Mouse (Mus musculus): Measurements from ENCODE around the gene Cyp4a12a. TPM values are rescaled to one million over a fixed set of nuclear protein-coding genes. Genes with fewer than 3 reads are reported as not detected.
"Not testable (repeated sequence)": the region's sequence is repeated elsewhere in the genome, so short reads cannot be mapped to it uniquely, and the experiment has no call there.

Cyp4a12a gene
- polyA plus RNA-seq (2015; fragmentation: Nextera tagmentation; extraction: Ambion mirVana): not detected in 2 replicates

- not testable (repeated sequence) for H3K27me3 ChIP-seq (replicated peaks); H3K4me1 ChIP-seq; H3K4me2 ChIP-seq; H3K4me3 ChIP-seq (replicated peaks); H3K27ac ChIP-seq; H3K9me3 ChIP-seq; ATAC-seq (ENCODE audit: insufficient read depth, low FRiP score, low read depth); H3K36me3 ChIP-seq; H3K9ac ChIP-seq
Measured at GRCm38 (mm10) chr4:115298746-115299145, at the start of gene Cyp4a12a. Gene Cyp4a12a, plus strand, starts transcription at chr4:115299046.

DNA sequence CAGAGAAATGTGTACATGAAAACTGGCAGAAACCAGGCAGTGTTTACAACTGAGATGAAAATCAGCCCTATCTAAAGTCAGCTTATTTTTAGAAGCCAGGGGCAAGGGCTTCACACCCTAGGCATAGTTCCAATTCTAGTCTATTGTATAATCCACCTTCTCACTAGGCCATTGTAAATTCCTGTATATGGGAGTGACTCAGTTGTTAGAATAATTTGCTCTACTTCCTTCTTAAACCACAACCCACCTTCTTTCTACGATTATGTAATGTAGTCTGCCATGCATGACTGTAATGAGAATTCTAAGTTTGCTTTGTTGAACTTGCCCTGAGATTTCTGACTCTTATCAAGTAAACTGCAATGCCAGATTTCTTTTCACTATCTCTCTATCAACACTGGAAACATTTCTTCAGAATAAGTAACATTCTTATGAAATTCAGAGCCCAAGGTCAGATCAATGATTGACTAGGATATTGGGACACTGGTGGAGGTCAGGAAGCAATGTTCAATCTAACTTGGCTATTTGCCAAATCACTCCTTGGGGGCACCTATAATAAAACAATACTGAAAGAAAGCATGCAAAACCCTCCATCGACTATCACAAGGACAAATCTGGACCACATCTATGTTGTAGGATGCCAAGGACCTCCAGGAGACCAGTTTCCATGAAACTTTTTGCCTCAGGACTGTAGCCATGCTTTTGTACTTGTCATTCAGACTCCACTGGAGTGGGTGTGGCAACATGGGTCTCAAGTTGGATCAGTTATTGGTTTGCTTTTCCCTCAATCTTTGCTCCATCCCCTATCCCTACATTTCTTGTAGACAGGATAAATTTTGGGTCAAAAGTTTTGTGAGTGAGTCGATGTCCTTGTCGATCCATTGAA lies 33.9 kb upstream of the Cyp4a12a start:
- not testable (repeated sequence) for H3K27me3 ChIP-seq (replicated peaks); H3K4me2 ChIP-seq; H3K4me3 ChIP-seq (replicated peaks); H3K27ac ChIP-seq; ATAC-seq (ENCODE audit: insufficient read depth, low FRiP score, low read depth); H3K9me3 ChIP-seq; H3K9ac ChIP-seq; H3K36me3 ChIP-seq; H3K4me1 ChIP-seq
- 79% methylated on average over 3 of the region's 4 CpGs for WGBS

DNA sequence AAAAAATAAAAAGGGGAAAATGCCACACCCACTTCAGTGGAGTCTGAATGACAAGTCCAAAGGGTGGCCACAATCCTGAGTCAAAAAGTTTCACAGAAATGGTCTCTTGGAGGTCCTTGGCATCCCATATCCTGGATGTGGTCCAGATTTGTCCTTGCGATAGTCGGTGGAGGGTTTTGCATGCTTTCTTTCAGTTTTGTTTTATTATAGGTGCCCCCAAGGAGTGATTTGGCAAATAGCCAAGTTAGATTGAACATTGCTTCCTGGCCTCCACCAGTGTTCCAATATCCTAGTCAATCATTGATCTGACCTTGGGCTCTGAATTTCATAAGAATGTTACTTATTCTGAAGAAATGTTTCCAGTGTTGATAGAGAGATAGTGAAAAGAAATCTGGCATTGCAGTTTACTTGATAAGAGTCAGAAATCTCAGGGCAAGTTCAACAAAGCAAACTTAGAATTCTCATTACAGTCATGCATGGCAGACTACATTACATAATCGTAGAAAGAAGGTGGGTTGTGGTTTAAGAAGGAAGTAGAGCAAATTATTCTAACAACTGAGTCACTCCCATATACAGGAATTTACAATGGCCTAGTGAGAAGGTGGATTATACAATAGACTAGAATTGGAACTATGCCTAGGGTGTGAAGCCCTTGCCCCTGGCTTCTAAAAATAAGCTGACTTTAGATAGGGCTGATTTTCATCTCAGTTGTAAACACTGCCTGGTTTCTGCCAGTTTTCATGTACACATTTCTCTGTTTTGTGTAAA lies 20.4 kb upstream of the Cyp4a12a start:
- not testable (repeated sequence) for H3K27ac ChIP-seq; H3K4me1 ChIP-seq; H3K9ac ChIP-seq; H3K4me3 ChIP-seq (replicated peaks); H3K4me2 ChIP-seq; H3K36me3 ChIP-seq; ATAC-seq (ENCODE audit: insufficient read depth, low FRiP score, low read depth); H3K27me3 ChIP-seq (replicated peaks); H3K9me3 ChIP-seq
- 79% methylated on average over 2 of the region's 3 CpGs for WGBS

DNA sequence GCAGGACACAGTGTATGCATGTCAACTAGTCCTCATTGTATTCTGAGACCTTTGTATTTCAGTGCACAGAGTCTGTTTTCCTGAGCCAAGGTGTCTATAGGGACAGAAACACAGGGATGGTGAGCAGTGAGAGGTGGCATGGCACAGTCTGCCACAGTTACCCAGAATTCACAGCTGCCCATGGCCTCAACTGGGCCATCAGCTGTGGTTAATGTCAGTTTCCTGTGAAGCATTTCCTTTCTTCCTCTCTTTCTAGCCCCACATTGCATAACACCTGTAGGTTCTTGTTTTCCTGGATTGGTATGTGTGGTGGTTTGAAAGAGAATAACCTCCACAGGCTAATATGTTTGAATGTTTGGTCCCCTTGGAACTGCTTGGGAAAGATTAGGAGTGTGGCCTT lies 18.5 kb upstream of the Cyp4a12a start:
- Histone ChIP-seq H3K27ac (no peak overlapping the region), H3K9me3 (no peaks in the 10 kb centered on the region), H3K4me3 (replicated peaks) (no peak overlapping the region), H3K4me1 (no peaks in the 10 kb centered on the region), H3K27me3 (replicated peaks) (no peaks in the 10 kb centered on the region), H3K36me3 (no peaks in the 10 kb centered on the region), H3K9ac (no peak overlapping the region), H3K4me2 (peak overlapping the region; percentile 45)
- ATAC-seq (ENCODE audit: insufficient read depth, low FRiP score, low read depth): no peak

DNA sequence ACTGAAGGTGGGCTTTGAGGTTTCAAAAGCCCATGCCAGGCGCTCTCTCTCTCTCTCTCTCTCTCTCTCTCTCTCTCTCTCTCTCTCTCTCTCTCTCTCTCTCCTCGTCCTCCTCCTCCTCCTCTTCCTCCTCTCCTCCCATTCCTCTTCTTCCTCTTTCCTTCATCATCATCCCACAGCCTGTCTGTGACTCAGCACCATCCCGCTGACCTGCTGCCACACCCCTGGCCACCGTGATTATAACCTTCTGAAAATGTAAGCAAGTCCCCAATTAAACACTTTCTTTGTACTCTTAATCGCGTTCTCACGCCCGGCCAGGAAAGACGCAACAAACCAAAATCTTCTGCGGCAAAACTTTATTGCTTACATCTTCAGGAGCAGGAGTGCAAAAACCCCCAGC lies 18.1 kb upstream of the Cyp4a12a start:
- H3K27me3 ChIP-seq (replicated peaks); H3K9me3 ChIP-seq; H3K9ac ChIP-seq; H3K36me3 ChIP-seq; H3K27ac ChIP-seq; ATAC-seq (ENCODE audit: insufficient read depth, low FRiP score, low read depth); H3K4me1 ChIP-seq: not testable (repeated sequence)
- 9% methylated on average over 10 of the region's 10 CpGs for WGBS
- Histone ChIP-seq H3K4me3 (replicated peaks) (peak overlapping the region; percentile 29), H3K4me2 (peak overlapping the region; percentile 45)

GRCm38 (mm10) chr4:115281231-115281767 lies 17.5 kb upstream of the Cyp4a12a start:
- H3K9me3 ChIP-seq; ATAC-seq (ENCODE audit: insufficient read depth, low FRiP score, low read depth); H3K4me1 ChIP-seq; H3K36me3 ChIP-seq; H3K27me3 ChIP-seq (replicated peaks); H3K9ac ChIP-seq; H3K27ac ChIP-seq: not testable (repeated sequence)
- Histone ChIP-seq H3K4me3 (replicated peaks) (peak overlapping the region; percentile 29), H3K4me2 (peak overlapping the region; percentile 45)
- WGBS: 19% methylated on average over 20 of the region's 23 CpGs

DNA sequence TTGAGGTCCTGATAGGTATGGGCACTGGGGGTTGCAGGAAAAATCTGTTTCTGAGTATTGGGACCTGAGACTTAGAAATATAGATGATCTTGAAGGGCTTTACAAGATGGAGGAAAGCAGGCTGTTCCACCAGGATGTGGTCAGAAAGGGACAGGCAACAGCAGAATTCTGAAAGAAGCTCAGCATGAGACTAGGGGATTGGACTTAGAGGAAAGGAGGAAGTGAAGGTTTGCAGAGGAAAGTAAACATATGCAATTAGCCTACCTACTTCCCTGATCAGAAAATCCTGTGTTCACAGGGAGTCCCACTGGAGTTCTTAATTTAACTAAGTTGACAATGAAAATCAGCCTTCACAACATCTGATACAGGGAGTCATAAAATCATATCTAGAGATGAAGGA lies 26.9 kb downstream of the Cyp4a12a start:
- H3K27me3 ChIP-seq (replicated peaks); H3K4me2 ChIP-seq; H3K4me1 ChIP-seq; H3K9ac ChIP-seq; H3K9me3 ChIP-seq; ATAC-seq (ENCODE audit: insufficient read depth, low FRiP score, low read depth); H3K27ac ChIP-seq; H3K4me3 ChIP-seq (replicated peaks); H3K36me3 ChIP-seq: not testable (repeated sequence)

- H3K4me2 ChIP-seq; H3K27me3 ChIP-seq (replicated peaks); H3K27ac ChIP-seq; H3K9me3 ChIP-seq; H3K36me3 ChIP-seq; H3K4me1 ChIP-seq; ATAC-seq (ENCODE audit: insufficient read depth, low FRiP score, low read depth); H3K4me3 ChIP-seq (replicated peaks); H3K9ac ChIP-seq: not testable (repeated sequence)
- WGBS: 75% methylated on average over 3 of the region's 3 CpGs
Measured at GRCm38 (mm10) chr4:115365624-115366023, 66.8 kb downstream of the Cyp4a12a start.

- ATAC-seq (ENCODE audit: insufficient read depth, low FRiP score, low read depth); H3K27me3 ChIP-seq (replicated peaks); H3K4me1 ChIP-seq; H3K9me3 ChIP-seq; H3K9ac ChIP-seq; H3K27ac ChIP-seq; H3K4me2 ChIP-seq; H3K36me3 ChIP-seq; H3K4me3 ChIP-seq (replicated peaks): not testable (repeated sequence)
Measured at GRCm38 (mm10) chr4:115368067-115368466, 69.2 kb downstream of the Cyp4a12a start.

Other genes with a start within 250 kb of the Cyp4a12a start
- 1.6 and 2.9 TPM in 2 replicates for gene Tal1, start 242.6 kb upstream of the Cyp4a12a start, polyA plus RNA-seq (2015; fragmentation: Nextera tagmentation; extraction: Ambion mirVana)
- gene Pdzk1ip1, start 210.3 kb upstream of the Cyp4a12a start, polyA plus RNA-seq (2015; fragmentation: Nextera tagmentation; extraction: Ambion mirVana): 82.4 and 96.6 TPM in 2 replicates
- gene Cyp4x1, start 164.8 kb upstream of the Cyp4a12a start, polyA plus RNA-seq (2015; fragmentation: Nextera tagmentation; extraction: Ambion mirVana): 0.41 and 0.45 TPM in 2 replicates
- gene Cyp4a29, start 57.0 kb upstream of the Cyp4a12a start, polyA plus RNA-seq (2015; fragmentation: Nextera tagmentation; extraction: Ambion mirVana): not detected in 2 replicates
- not detected in 2 replicates for gene Cyp4a12b, start 112.6 kb downstream of the Cyp4a12a start, polyA plus RNA-seq (2015; fragmentation: Nextera tagmentation; extraction: Ambion mirVana)
- gene Cyp4a30b, start 153.6 kb downstream of the Cyp4a12a start, polyA plus RNA-seq (2015; fragmentation: Nextera tagmentation; extraction: Ambion mirVana): not detected in 2 replicates
- not detected in 2 replicates for gene Cyp4a14, start 197.1 kb downstream of the Cyp4a12a start, polyA plus RNA-seq (2015; fragmentation: Nextera tagmentation; extraction: Ambion mirVana)
- 0.08 TPM in 1 of 2 replicates, not detected in the other for gene Cyp4a10, start 219.2 kb downstream of the Cyp4a12a start, polyA plus RNA-seq (2015; fragmentation: Nextera tagmentation; extraction: Ambion mirVana)